Mouse (Mus musculus): Measurements from ENCODE around the gene Exd2.

DNA sequence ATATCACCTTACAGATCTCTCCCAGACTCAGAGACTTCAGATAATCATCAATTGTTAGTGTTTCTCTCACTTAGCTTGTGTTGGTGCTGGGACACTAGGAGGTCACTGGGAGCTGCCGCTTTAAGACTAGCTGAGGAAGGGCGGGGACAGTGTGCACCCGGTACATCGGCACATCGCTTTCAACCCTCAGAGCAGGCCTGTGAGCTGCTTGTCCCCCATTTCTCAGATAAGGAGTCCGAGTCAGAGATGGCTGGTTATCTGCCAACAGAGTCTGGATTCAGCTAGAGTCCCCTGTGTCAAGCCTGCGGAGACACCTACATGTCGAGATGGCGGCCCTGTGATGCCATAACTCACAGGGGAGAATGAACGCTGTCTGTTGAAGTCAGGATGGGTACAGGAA is 68.7 kb downstream of the Exd2 start:
- TF ChIP-seq CTCF (conservative IDR thresholded peaks at IDR 0.05; ENCODE audit: low read length) (no peak), POU5F1 (IDR thresholded peaks at IDR 0.05; ENCODE audit: borderline replicate concordance, low read length) (no peak), NANOG (IDR thresholded peaks at IDR 0.05; ENCODE audit: borderline replicate concordance, low read length) (no peak)

Data from E14TG2a.4 (cell line).